20 mouse cellular contexts compared by ENCODE assay signal in genomic region chr9:48716549-48716948, GRCm38 (mm10).
DNase-seq lines count a peak whose midpoint lies in the region; ATAC-seq and TF ChIP-seq lines count a peak whose summit lies in the region.
"Had no signal": no experiment of that assay in that cellular context is flagged by ENCODE, and none has a peak within 500 bp of the region (broad histone marks: within the 10 kb centered on the region; RNA-seq: fewer than 3 reads in every experiment).

No protein-coding gene starts in this region.

- intact Hi-C loops in gastrocnemius, postnatal 36 days (cut with DNase I) = no loop called here

- no peaks in the 10 kb centered on the region for H3K27me3 ChIP-seq in kidney, adult 2 months (replicated peaks; ENCODE audit: control insufficient read depth, insufficient read depth, low read length)
- no peaks in the 10 kb centered on the region for H3K27me3 ChIP-seq in liver, adult 2 months (ENCODE audit: control insufficient read depth, insufficient read depth, low read length)
- H3K27me3 ChIP-seq in liver, embryonic 11.5 days (replicated peaks; ENCODE audit: control insufficient read depth, insufficient read depth, low read length) = no peaks in the 10 kb centered on the region
- H3K27me3 ChIP-seq: forebrain, embryonic 15.5 days had no signal

- TF ChIP-seq POLR2A in kidney, adult 2 months (IDR thresholded peaks at IDR 0.05; ENCODE audit: low read depth, low read length) = no peak
- TF ChIP-seq POLR2A in liver, adult 2 months (IDR thresholded peaks at IDR 0.05; ENCODE audit: extremely low read depth, insufficient read depth, low read length) = no peak

- no peak overlapping the region for H3K4me3 ChIP-seq in kidney, adult 2 months (ENCODE audit: insufficient read depth, low read depth, low read length)
- H3K4me3 ChIP-seq in liver, adult 2 months (ENCODE audit: insufficient read depth, low read depth, low read length) = no peak overlapping the region
- no peak overlapping the region for H3K4me3 ChIP-seq in liver, embryonic 11.5 days (ENCODE audit: low read depth, low read length)
- H3K4me3 ChIP-seq in brown adipose tissue, adult 24 weeks (ENCODE audit: insufficient read depth, low read depth, low read length) = no peak overlapping the region
- H3K4me3 ChIP-seq: embryonic facial prominence, embryonic 10.5 days; embryonic facial prominence, embryonic 12.5 days; forebrain, embryonic 13.5 days; forebrain, embryonic 15.5 days had no signal

- H3K4me2 ChIP-seq in liver, embryonic 11.5 days = no peak overlapping the region
- H3K4me2 ChIP-seq: embryonic facial prominence, embryonic 12.5 days; forebrain, embryonic 13.5 days; forebrain, embryonic 15.5 days had no signal

- no peaks in the 10 kb centered on the region for H3K9me3 ChIP-seq in liver, embryonic 11.5 days (ENCODE audit: control insufficient read depth, low read length)
- H3K9me3 ChIP-seq: embryonic facial prominence, embryonic 10.5 days; embryonic facial prominence, embryonic 12.5 days; forebrain, embryonic 13.5 days; forebrain, embryonic 15.5 days had no signal

- H3K79me2 ChIP-seq in liver, adult 2 months (ENCODE audit: control insufficient read depth, insufficient read depth, low read length) = peaks cover 23% of the 10 kb centered on the region; the same call in 1 of the 2 replicates

- no peak overlapping the region for H3K27ac ChIP-seq in kidney, adult 2 months (ENCODE audit: insufficient read depth, low read depth, low read length)
- peak overlapping the region; percentile 43 for H3K27ac ChIP-seq in liver, adult 2 months (replicated peaks; ENCODE audit: insufficient read depth, low read depth, low read length)
- H3K27ac ChIP-seq in liver, embryonic 11.5 days (ENCODE audit: low read depth, low read length) = no peak overlapping the region
- peak overlapping the region; percentile 73 for H3K27ac ChIP-seq in brown adipose tissue, adult 24 weeks (replicated peaks; ENCODE audit: low read depth, low read length)
- H3K27ac ChIP-seq: embryonic facial prominence, embryonic 10.5 days; embryonic facial prominence, embryonic 12.5 days; forebrain, embryonic 13.5 days; forebrain, embryonic 15.5 days had no signal

- H3K36me3 ChIP-seq in kidney, adult 2 months (ENCODE audit: control insufficient read depth, insufficient read depth, low read length) = no peaks in the 10 kb centered on the region; the same call in 1 of the 2 replicates
- H3K36me3 ChIP-seq in liver, adult 2 months (ENCODE audit: control insufficient read depth, insufficient read depth, low read length) = peaks cover 10% of the 10 kb centered on the region; the same call in 1 of the 2 replicates
- no peaks in the 10 kb centered on the region for H3K36me3 ChIP-seq in liver, embryonic 11.5 days (ENCODE audit: control insufficient read depth, insufficient read depth, low read length)
- H3K36me3 ChIP-seq: embryonic facial prominence, embryonic 12.5 days; forebrain, embryonic 15.5 days had no signal

- ATAC-seq in liver, embryonic 11.5 days (replicated peaks; ENCODE audit: low FRiP score) = no peak
- ATAC-seq: forebrain, embryonic 13.5 days; forebrain, embryonic 15.5 days had no signal

- 77% methylated on average over 8 of the region's 8 CpGs for WGBS in kidney, adult 2 months
- 28% methylated on average over 8 of the region's 8 CpGs for WGBS in liver, adult 2 months
- 83% methylated on average over 8 of the region's 8 CpGs for WGBS in liver, embryonic 11.5 days

- H3K4me1 ChIP-seq in kidney, adult 2 months (ENCODE audit: control insufficient read depth, insufficient read depth, low read length) = no peaks in the 10 kb centered on the region; the same call in 1 of the 2 replicates
- H3K4me1 ChIP-seq in liver, adult 2 months (ENCODE audit: control insufficient read depth, insufficient read depth, low read length) = peaks cover 18% of the 10 kb centered on the region
- H3K4me1 ChIP-seq in liver, embryonic 11.5 days (replicated peaks; ENCODE audit: control insufficient read depth, insufficient read depth, low read length) = peaks cover 14% of the 10 kb centered on the region
- H3K4me1 ChIP-seq in brown adipose tissue, adult 24 weeks (ENCODE audit: control insufficient read depth, insufficient read depth, insufficient read length, low read length) = peaks cover 8% of the 10 kb centered on the region; the same call in 1 of the 2 replicates

- H3K9ac ChIP-seq in liver, adult 2 months (ENCODE audit: low read depth, low read length) = no peak overlapping the region
- H3K9ac ChIP-seq in liver, embryonic 11.5 days (ENCODE audit: low read depth, low read length) = no peak overlapping the region
- H3K9ac ChIP-seq: embryonic facial prominence, embryonic 12.5 days; forebrain, embryonic 13.5 days; forebrain, embryonic 15.5 days had no signal

- no peak for TF ChIP-seq CTCF in kidney, adult 2 months (conservative IDR thresholded peaks at IDR 0.05; ENCODE audit: insufficient read depth, insufficient read length, low read depth, low read length)
- no peak for TF ChIP-seq CTCF in liver, adult 2 months (IDR thresholded peaks at IDR 0.05; ENCODE audit: low read depth, low read length)

- peak; percentile 11 for DNase-seq in gastrocnemius, postnatal 25 days
- DNase-seq in gastrocnemius, postnatal 36 days = no peak
- peak; percentile 58 for DNase-seq in kidney, adult 2 months
- DNase-seq in kidney, adult 18-20 months = no peak
- DNase-seq in liver, adult 2 months (ENCODE audit: extremely low read depth, low read depth, low spot score) = peak; percentile 92
- no peak for DNase-seq in liver, embryonic 11.5 days (ENCODE audit: low spot score)
- DNase-seq in lung, postnatal 4 days = no peak
- DNase-seq: adrenal gland, adult 2 months; adrenal gland, postnatal 10 days; adrenal gland, postnatal 25 days; cerebellum, adult 11-12 months; cerebellum, adult 2 months; cerebellum, adult 9-10 months; cerebellum, postnatal 10 days; cerebellum, postnatal 25 days had no signal

Comparison
In these comparisons a context has a peak if more than half of its experiments do, and no peak if none do; other contexts are left out.
1. DNase-seq: peak in gastrocnemius, postnatal 25 days (single experiment), kidney, adult 2 months (single experiment) and liver, adult 2 months (single experiment); none in gastrocnemius, postnatal 36 days (0 of 2), kidney, adult 18-20 months (single experiment), liver, embryonic 11.5 days (single experiment) and lung, postnatal 4 days (0 of 2).
2. H3K27ac ChIP-seq: peak in liver, adult 2 months (single experiment) and brown adipose tissue, adult 24 weeks (single experiment); none in kidney, adult 2 months (single experiment) and liver, embryonic 11.5 days (single experiment).